In genomic region chr7:83883276-83884020, GRCm38 (mm10) we compare ENCODE assay signal across 8 mouse cellular contexts. TPM values are rescaled to one million over a fixed set of nuclear protein-coding genes. Genes with fewer than 3 reads are reported as not detected.
DNase-seq lines count a peak whose midpoint lies in the region; ATAC-seq and TF ChIP-seq lines count a peak whose summit lies in the region.

No protein-coding gene starts in this region.

- peak overlapping the region; percentile 75 for H3K4me3 ChIP-seq in forebrain, embryonic 13.5 days
- peak overlapping the region; percentile 87 for H3K4me3 ChIP-seq in heart, postnatal 0 days (ENCODE audit: low read depth, low read length)
- H3K4me3 ChIP-seq in lung, embryonic 15.5 days, result peak overlapping the region; percentile 80

- peak overlapping the region; percentile 90 for H3K9ac ChIP-seq in forebrain, embryonic 13.5 days
- H3K9ac ChIP-seq in heart, postnatal 0 days (replicated peaks; ENCODE audit: low read depth, low read length), result peak overlapping the region; percentile 93
- H3K9ac ChIP-seq in lung, embryonic 15.5 days, result peak overlapping the region; percentile 93

- DNase-seq in CD4-positive, CD25-positive, alpha-beta regulatory T cell, adult 2 months (ENCODE audit: low read depth, low spot score), result peak; percentile 66
- peak; percentile 88 for DNase-seq in adrenal gland, postnatal 10 days
- DNase-seq in heart, postnatal 0 days (ENCODE audit: low spot score), result peak; percentile 72
- peak; percentile 78 to 92 for DNase-seq in kidney, postnatal 25 days
- peak; percentile 77 for DNase-seq in testis, postnatal 14 days (ENCODE audit: low spot score)

- TF ChIP-seq CTCF in heart, postnatal 0 days (IDR thresholded peaks at IDR 0.05; ENCODE audit: low read depth), result no peak

- peak overlapping the region; percentile 90 for H3K27ac ChIP-seq in forebrain, embryonic 13.5 days
- H3K27ac ChIP-seq in heart, postnatal 0 days (ENCODE audit: low read depth), result peak overlapping the region; percentile 90
- H3K27ac ChIP-seq in lung, embryonic 15.5 days, result peak overlapping the region; percentile 98

- no peaks in the 10 kb centered on the region for H3K27me3 ChIP-seq in forebrain, embryonic 13.5 days
- H3K27me3 ChIP-seq in heart, postnatal 0 days (ENCODE audit: control insufficient read depth, insufficient read depth, low read length), result no peaks in the 10 kb centered on the region
- H3K27me3 ChIP-seq in lung, embryonic 15.5 days, result no peaks in the 10 kb centered on the region

- peak overlapping the region; percentile 90 for H3K4me2 ChIP-seq in forebrain, embryonic 13.5 days
- peak overlapping the region; percentile 93 for H3K4me2 ChIP-seq in heart, postnatal 0 days (ENCODE audit: low read depth, low read length)
- H3K4me2 ChIP-seq in lung, embryonic 15.5 days, result peak overlapping the region; percentile 83

- no peak for TF ChIP-seq EP300 in heart, postnatal 0 days (IDR thresholded peaks at IDR 0.05; ENCODE audit: low read depth)

- H3K36me3 ChIP-seq in forebrain, embryonic 13.5 days (ENCODE audit: poor library complexity, severe bottlenecking), result peaks cover 10% of the 10 kb centered on the region
- no peaks in the 10 kb centered on the region for H3K36me3 ChIP-seq in heart, postnatal 0 days (replicated peaks; ENCODE audit: control insufficient read depth, insufficient read depth, low read length)
- peaks cover 12% of the 10 kb centered on the region; the same call in 1 of the 2 replicates for H3K36me3 ChIP-seq in lung, embryonic 15.5 days

- WGBS in forebrain, embryonic 13.5 days, result under 1% methylated on average over 55 of the region's 91 CpGs
- WGBS in heart, postnatal 0 days, result under 1% methylated on average over 82 of the region's 91 CpGs
- WGBS in lung, embryonic 15.5 days, result under 1% methylated on average over 85 of the region's 91 CpGs

- H3K9me3 ChIP-seq in forebrain, embryonic 13.5 days (replicated peaks), result no peaks in the 10 kb centered on the region
- H3K9me3 ChIP-seq in heart, postnatal 0 days (replicated peaks; ENCODE audit: control insufficient read depth, low read length), result no peaks in the 10 kb centered on the region
- no peaks in the 10 kb centered on the region for H3K9me3 ChIP-seq in lung, embryonic 15.5 days

- peak; percentile 68 for ATAC-seq in forebrain, embryonic 13.5 days
- peak; percentile 79 for ATAC-seq in heart, postnatal 0 days (ENCODE audit: insufficient read depth, low read depth)
- peak; percentile 82 for ATAC-seq in lung, embryonic 15.5 days (ENCODE audit: borderline replicate concordance, extremely low read depth, low FRiP score, low TSS enrichment)
- peak; percentile 31; the same call in 1 of the 2 replicates for ATAC-seq in neutrophil, adult 5-6 weeks (ENCODE audit: extremely low read depth, insufficient number of reproducible peaks, low FRiP score, poor library complexity, severe bottlenecking)

- peaks cover 55% of the 10 kb centered on the region for H3K4me1 ChIP-seq in forebrain, embryonic 13.5 days
- peaks cover 27% of the 10 kb centered on the region for H3K4me1 ChIP-seq in heart, postnatal 0 days (ENCODE audit: control insufficient read depth, insufficient read depth)
- H3K4me1 ChIP-seq in lung, embryonic 15.5 days, result peaks cover 52% of the 10 kb centered on the region

RNA-seq across cellular contexts. Expression of gene Tlnrd1, which starts 0.7 kb away (rescaled TPM):
- total RNA-seq in adrenal gland, postnatal 10 days (2021), result 10 to 100 TPM; 19.4 to 21.3 TPM
- polyA plus RNA-seq in forebrain, embryonic 13.5 days (2015; fragmentation: Nextera tagmentation; extraction: Ambion mirVana), result 4.1 and 4.2 TPM in 2 replicates
- 44.6 and 64.1 TPM in 2 replicates for total RNA-seq in heart, postnatal 0 days (2014; rRNA removed; ENCODE audit: low replicate concordance)
- 6.2 and 6.4 TPM in 2 replicates for polyA plus RNA-seq in heart, postnatal 0 days (2015; fragmentation: Nextera tagmentation; extraction: Ambion mirVana)
- 17.6 and 19.8 TPM in 2 replicates for polyA plus RNA-seq in lung, embryonic 15.5 days (2015; fragmentation: Nextera tagmentation; extraction: Ambion mirVana)
- total RNA-seq in neutrophil, adult 5-6 weeks (2017), result 9.3 and 9.8 TPM in 2 replicates

RNA-seq across cellular contexts. Expression of gene Mesd, which starts 0.8 kb away (rescaled TPM):
- total RNA-seq in adrenal gland, postnatal 10 days (2021), result 10 to 100 TPM; 80.5 to 82.5 TPM
- polyA plus RNA-seq in forebrain, embryonic 13.5 days (2015; fragmentation: Nextera tagmentation; extraction: Ambion mirVana), result 68.8 and 69.1 TPM in 2 replicates
- 21.4 and 54.8 TPM in 2 replicates for total RNA-seq in heart, postnatal 0 days (2014; rRNA removed; ENCODE audit: low replicate concordance)
- 58.0 and 60.2 TPM in 2 replicates for polyA plus RNA-seq in heart, postnatal 0 days (2015; fragmentation: Nextera tagmentation; extraction: Ambion mirVana)
- 135 and 136 TPM in 2 replicates for polyA plus RNA-seq in lung, embryonic 15.5 days (2015; fragmentation: Nextera tagmentation; extraction: Ambion mirVana)
- 17.8 and 19.8 TPM in 2 replicates for total RNA-seq in neutrophil, adult 5-6 weeks (2017)

Comparison
In these comparisons a context has a peak if more than half of its experiments do, and no peak if none do; other contexts are left out.
1. Peak in every context shown above with its lines: DNase-seq, ATAC-seq, H3K4me3 ChIP-seq and H3K27ac ChIP-seq.
2. ATAC-seq: peak in every context shown above with its lines; median percentile 82 in lung, embryonic 15.5 days; 79 in heart, postnatal 0 days; 68 in forebrain, embryonic 13.5 days; 31 in neutrophil, adult 5-6 weeks.